Mouse (Mus musculus): ENCODE measurements at regions not wholly inside any gene's neighbourhood (a gene's known extent, or its start where the extent isn't known, plus 50 kb on each side); places are given as distances from the start of the nearest gene placed in this dataset.

- Histone ChIP-seq H3K4me1 (ENCODE audit: control insufficient read depth, insufficient read depth, low read length) (no peaks in the 10 kb centered on the region), H3K36me3 (ENCODE audit: control insufficient read depth, insufficient read depth, low read length) (no peaks in the 10 kb centered on the region), H3K27me3 (ENCODE audit: control insufficient read depth, insufficient read depth, low read length) (no peaks in the 10 kb centered on the region), H3K27ac (ENCODE audit: control insufficient read depth, insufficient read depth, low read depth, low read length) (no peak overlapping the region), H3K4me3 (ENCODE audit: control insufficient read depth, low read depth, low read length) (no peak overlapping the region)
- no peak for TF ChIP-seq POLR2A (IDR thresholded peaks at IDR 0.05; ENCODE audit: control insufficient read depth, low read depth, low read length)
- no peak for TF ChIP-seq CTCF (IDR thresholded peaks at IDR 0.05; ENCODE audit: control insufficient read depth, insufficient read depth, insufficient replicate concordance, low read depth, low read length)
Measured at GRCm38 (mm10) chr9:30827780-30828179, 94.5 kb downstream of the Adamts15 start.

- no peak overlapping the region for H3K4me3 ChIP-seq (ENCODE audit: control insufficient read depth, low read depth, low read length)
- H3K4me1 ChIP-seq (ENCODE audit: control insufficient read depth, insufficient read depth, low read length), result no peaks in the 10 kb centered on the region
- H3K27me3 ChIP-seq (ENCODE audit: control insufficient read depth, insufficient read depth, low read length), result no peaks in the 10 kb centered on the region
- no peak for TF ChIP-seq POLR2A (IDR thresholded peaks at IDR 0.05; ENCODE audit: control insufficient read depth, low read depth, low read length)
- TF ChIP-seq CTCF (IDR thresholded peaks at IDR 0.05; ENCODE audit: control insufficient read depth, insufficient read depth, insufficient replicate concordance, low read depth, low read length), result no peak
- H3K36me3 ChIP-seq (ENCODE audit: control insufficient read depth, insufficient read depth, low read length), result no peaks in the 10 kb centered on the region
- no peak overlapping the region for H3K27ac ChIP-seq (ENCODE audit: control insufficient read depth, insufficient read depth, low read depth, low read length)
Measured at GRCm38 (mm10) chr9:30824056-30824625, 98.1 kb downstream of the Adamts15 start.

GRCm38 (mm10) chr9:30820806-30821375 lies 101.4 kb downstream of the Adamts15 start:
- H3K4me3 ChIP-seq (ENCODE audit: control insufficient read depth, low read depth, low read length), result no peak overlapping the region
- H3K4me1 ChIP-seq (ENCODE audit: control insufficient read depth, insufficient read depth, low read length), result no peaks in the 10 kb centered on the region
- no peaks in the 10 kb centered on the region for H3K36me3 ChIP-seq (ENCODE audit: control insufficient read depth, insufficient read depth, low read length)
- no peak overlapping the region for H3K27ac ChIP-seq (ENCODE audit: control insufficient read depth, insufficient read depth, low read depth, low read length)
- TF ChIP-seq CTCF (IDR thresholded peaks at IDR 0.05; ENCODE audit: control insufficient read depth, insufficient read depth, insufficient replicate concordance, low read depth, low read length), result no peak
- no peak for TF ChIP-seq POLR2A (IDR thresholded peaks at IDR 0.05; ENCODE audit: control insufficient read depth, low read depth, low read length)
- H3K27me3 ChIP-seq (ENCODE audit: control insufficient read depth, insufficient read depth, low read length), result no peaks in the 10 kb centered on the region

- Histone ChIP-seq H3K36me3 (ENCODE audit: control insufficient read depth, insufficient read depth, low read length) (no peaks in the 10 kb centered on the region), H3K4me3 (ENCODE audit: control insufficient read depth, low read depth, low read length) (no peak overlapping the region), H3K27ac (ENCODE audit: control insufficient read depth, insufficient read depth, low read depth, low read length) (no peak overlapping the region), H3K27me3 (ENCODE audit: control insufficient read depth, insufficient read depth, low read length) (no peaks in the 10 kb centered on the region), H3K4me1 (ENCODE audit: control insufficient read depth, insufficient read depth, low read length) (no peaks in the 10 kb centered on the region)
- TF ChIP-seq CTCF (IDR thresholded peaks at IDR 0.05; ENCODE audit: control insufficient read depth, insufficient read depth, insufficient replicate concordance, low read depth, low read length) (no peak), POLR2A (IDR thresholded peaks at IDR 0.05; ENCODE audit: control insufficient read depth, low read depth, low read length) (no peak)
Measured at GRCm38 (mm10) chr9:30813246-30813645, 109.0 kb downstream of the Adamts15 start.

GRCm38 (mm10) chr9:30810843-30811242 lies 111.4 kb downstream of the Adamts15 start:
- Histone ChIP-seq H3K4me1 (ENCODE audit: control insufficient read depth, insufficient read depth, low read length) (no peaks in the 10 kb centered on the region), H3K27ac (ENCODE audit: control insufficient read depth, insufficient read depth, low read depth, low read length) (no peak overlapping the region), H3K4me3 (ENCODE audit: control insufficient read depth, low read depth, low read length) (no peak overlapping the region), H3K36me3 (ENCODE audit: control insufficient read depth, insufficient read depth, low read length) (no peaks in the 10 kb centered on the region), H3K27me3 (ENCODE audit: control insufficient read depth, insufficient read depth, low read length) (no peaks in the 10 kb centered on the region)
- TF ChIP-seq CTCF (IDR thresholded peaks at IDR 0.05; ENCODE audit: control insufficient read depth, insufficient read depth, insufficient replicate concordance, low read depth, low read length), result no peak
- no peak for TF ChIP-seq POLR2A (IDR thresholded peaks at IDR 0.05; ENCODE audit: control insufficient read depth, low read depth, low read length)

GRCm38 (mm10) chr9:30810290-30810689 lies 112.0 kb downstream of the Adamts15 start:
- Histone ChIP-seq H3K27ac (ENCODE audit: control insufficient read depth, insufficient read depth, low read depth, low read length) (no peak overlapping the region), H3K4me3 (ENCODE audit: control insufficient read depth, low read depth, low read length) (no peak overlapping the region), H3K36me3 (ENCODE audit: control insufficient read depth, insufficient read depth, low read length) (no peaks in the 10 kb centered on the region), H3K4me1 (ENCODE audit: control insufficient read depth, insufficient read depth, low read length) (no peaks in the 10 kb centered on the region), H3K27me3 (ENCODE audit: control insufficient read depth, insufficient read depth, low read length) (no peaks in the 10 kb centered on the region)
- TF ChIP-seq POLR2A (IDR thresholded peaks at IDR 0.05; ENCODE audit: control insufficient read depth, low read depth, low read length), result no peak
- no peak for TF ChIP-seq CTCF (IDR thresholded peaks at IDR 0.05; ENCODE audit: control insufficient read depth, insufficient read depth, insufficient replicate concordance, low read depth, low read length)

GRCm38 (mm10) chr9:30808863-30809491 lies 113.3 kb downstream of the Adamts15 start:
- Histone ChIP-seq H3K27ac (ENCODE audit: control insufficient read depth, insufficient read depth, low read depth, low read length) (peak overlapping the region; percentile 70), H3K4me1 (ENCODE audit: control insufficient read depth, insufficient read depth, low read length) (no peaks in the 10 kb centered on the region), H3K36me3 (ENCODE audit: control insufficient read depth, insufficient read depth, low read length) (no peaks in the 10 kb centered on the region), H3K4me3 (ENCODE audit: control insufficient read depth, low read depth, low read length) (no peak overlapping the region), H3K27me3 (ENCODE audit: control insufficient read depth, insufficient read depth, low read length) (no peaks in the 10 kb centered on the region)
- no peak for TF ChIP-seq CTCF (IDR thresholded peaks at IDR 0.05; ENCODE audit: control insufficient read depth, insufficient read depth, insufficient replicate concordance, low read depth, low read length)
- no peak for TF ChIP-seq POLR2A (IDR thresholded peaks at IDR 0.05; ENCODE audit: control insufficient read depth, low read depth, low read length)

Measured in testis, adult 2 months (tissue).